Mouse (Mus musculus) monocyte, adult 2 months (primary cell): ENCODE results near the gene Siglec1.
"Not testable (repeated sequence)": the region's sequence is repeated elsewhere in the genome, so short reads cannot be mapped to it uniquely, and the experiment has no call there.

Experiments
- DNase-seq, 2 experiments: peaks; one replicate each; pipeline ENCODE4 v3.0.0; 2022; ENCODE audit warnings: low spot score in 2 of 2, low read depth in 1 of 2

Siglec1 gene

DNA sequence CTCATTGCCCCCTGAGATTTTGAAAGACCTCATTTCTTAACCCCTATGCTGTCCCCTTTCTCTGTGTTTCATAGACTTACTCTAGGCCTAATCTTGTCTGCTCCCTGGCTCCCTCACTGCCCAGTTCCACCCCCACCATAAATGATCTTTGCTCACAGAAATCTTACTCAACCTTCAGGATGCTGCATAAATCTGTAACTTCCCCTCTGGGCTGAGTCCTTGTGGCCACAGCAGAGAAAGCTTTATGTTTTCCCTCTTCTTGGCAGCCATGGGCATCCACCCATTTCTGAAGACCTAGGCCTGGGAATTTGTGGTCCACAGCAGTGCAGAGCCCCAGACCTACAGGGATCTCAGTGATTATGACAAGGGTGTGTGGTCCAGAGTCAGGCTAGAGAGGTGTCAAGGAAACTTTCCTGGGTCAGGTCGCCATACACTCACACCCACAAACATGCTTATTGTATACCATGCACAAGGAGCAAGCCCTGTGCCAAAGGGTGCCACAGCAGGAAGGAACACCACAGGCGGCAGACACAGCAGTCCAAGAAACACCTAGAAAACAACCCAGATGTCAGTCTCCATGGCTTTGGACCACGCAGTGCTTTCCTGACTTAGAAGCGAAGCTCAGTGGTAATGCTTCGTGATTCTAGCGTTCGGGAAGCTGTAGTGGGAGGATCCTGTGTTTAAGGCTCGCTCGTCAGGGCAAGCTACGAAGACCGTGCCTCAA, at the start of gene Siglec1:
Gene Siglec1 (minus strand): TSS at position 99 of the 724 bp plus-strand sequence.
- no peak for DNase-seq

DNA sequence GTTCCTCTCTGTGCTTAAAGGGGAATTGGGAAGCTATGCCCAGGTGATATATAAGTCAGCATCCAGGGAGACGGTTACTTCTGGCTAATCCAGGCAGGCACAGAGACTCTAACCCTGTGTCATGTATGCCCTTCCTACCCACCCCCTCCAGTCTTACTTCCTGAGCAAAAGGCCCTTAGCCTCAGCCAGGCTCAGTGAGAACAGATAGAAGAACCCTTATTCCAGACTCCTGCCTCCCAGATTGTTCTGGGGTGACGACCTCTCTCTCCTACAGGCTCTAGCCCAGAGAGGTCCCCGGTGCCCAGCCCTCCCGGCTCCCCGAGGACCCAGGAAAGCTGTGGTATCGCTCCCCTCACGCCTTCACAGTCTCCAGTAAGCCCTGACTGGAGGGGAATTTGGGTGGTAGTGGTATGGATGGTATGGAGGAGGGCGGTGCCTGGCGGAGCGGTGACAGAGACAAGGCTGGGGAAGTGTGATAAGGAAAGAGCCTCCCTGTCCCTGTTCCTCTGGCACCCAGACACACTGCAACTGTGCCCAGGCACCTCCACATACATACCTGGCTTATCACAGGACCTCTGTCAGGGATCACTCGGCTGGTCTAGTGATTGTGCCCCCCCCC, 49.1 kb upstream of the Siglec1 start:
- no peak for DNase-seq

GRCm38 (mm10) chr2:131134826-131135400, 48.3 kb upstream of the Siglec1 start:
- DNase-seq: no peak

DNA sequence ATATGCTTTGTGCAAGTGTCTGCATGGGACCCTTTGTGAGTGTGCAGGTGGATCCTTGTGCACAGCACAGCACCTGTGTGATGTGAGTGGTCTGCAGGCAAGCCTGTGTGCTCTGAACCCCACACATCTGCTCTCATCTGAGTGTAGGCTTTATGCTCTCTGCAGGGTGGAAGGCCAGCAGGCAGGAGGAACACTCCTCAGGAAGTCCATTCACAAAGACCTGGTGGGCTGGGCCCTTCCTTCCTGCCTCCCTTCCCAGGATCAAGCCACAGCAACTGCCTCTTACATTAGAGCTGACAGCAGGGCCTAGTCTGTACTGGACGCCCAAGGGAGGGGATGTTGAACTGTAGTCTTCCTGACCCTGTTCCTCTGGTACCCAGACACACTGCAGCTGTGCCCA, 47.8 kb upstream of the Siglec1 start:
- DNase-seq: no peak

GRCm38 (mm10) chr2:131132930-131133547, 46.5 kb upstream of the Siglec1 start, which contains the start of gene Gm11037:
Gene Gm11037 (plus strand): TSS chr2:131133497.
- no peak for DNase-seq

- DNase-seq: no peak
Measured at GRCm38 (mm10) chr2:131132111-131132888, 45.7 kb upstream of the Siglec1 start.

DNA sequence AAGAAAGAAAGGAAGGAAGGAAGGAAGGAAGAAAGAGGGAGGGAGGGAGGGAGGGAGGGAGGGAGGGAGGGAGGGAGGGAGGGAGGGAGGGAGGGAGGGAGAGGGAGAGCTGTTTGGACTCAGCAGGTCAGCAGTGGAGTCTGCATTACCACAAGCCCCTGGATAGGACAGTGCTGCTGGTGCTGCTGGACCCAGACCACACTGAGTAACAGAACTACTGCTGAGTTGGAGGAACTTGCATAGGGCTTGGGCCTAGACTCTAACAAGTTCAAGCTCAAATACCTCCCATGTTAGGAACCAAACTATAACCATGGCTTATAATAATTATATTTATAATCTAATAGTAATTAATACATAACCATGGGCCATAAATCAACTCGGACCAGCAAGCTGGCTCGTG, 44.3 kb upstream of the Siglec1 start:
- DNase-seq: no peak

DNA sequence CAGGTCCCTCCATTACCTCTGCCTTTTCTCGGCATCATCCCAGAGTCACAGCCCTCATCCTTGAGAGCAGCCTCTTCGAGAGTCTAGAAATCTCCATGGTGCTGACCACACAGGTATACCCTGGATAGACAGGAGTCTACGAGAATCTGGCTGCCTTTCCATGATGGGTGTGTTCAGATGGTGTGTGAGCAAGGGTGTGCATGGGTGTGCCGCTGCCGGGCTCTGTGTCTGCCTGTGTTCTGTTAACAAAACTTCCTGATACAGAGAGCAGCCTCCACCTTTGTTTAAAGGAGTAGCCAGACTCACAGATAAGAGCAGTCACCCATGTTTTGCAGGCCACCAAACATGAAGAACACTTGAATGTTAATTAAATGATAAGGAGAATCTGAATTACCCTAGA, 43.3 kb upstream of the Siglec1 start:
- DNase-seq: no peak

DNA sequence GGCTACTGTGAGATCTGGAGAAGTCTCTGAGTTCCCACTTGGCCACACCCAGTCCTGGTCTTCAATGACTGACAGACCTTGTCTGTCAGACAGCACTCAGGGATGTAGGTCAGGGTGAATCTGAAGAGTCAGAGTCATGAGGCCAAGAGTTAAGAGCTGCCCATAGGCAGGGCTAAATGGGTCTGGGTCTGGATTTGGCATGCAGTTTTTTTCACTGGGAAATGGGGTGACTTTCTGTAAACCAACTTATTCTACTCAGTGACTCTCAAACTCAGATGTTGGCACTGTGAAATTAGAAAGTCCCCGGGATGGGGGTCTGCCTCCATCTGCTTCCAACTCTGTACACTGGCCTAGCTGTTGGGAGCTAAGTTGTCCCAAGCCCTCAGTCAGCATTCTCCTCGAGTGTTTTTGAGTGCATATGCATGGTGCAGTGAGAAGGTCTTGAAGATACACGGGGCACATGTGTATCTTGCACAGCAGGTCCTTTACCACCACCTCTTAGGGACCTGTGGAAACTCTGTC, 42.1 kb upstream of the Siglec1 start:
- DNase-seq: no peak

- no peak for DNase-seq
Measured at GRCm38 (mm10) chr2:131128211-131128610, 41.6 kb upstream of the Siglec1 start.

- DNase-seq: no peak
Measured at GRCm38 (mm10) chr2:131127161-131127730, 40.7 kb upstream of the Siglec1 start, which contains the start of gene Hspa12b. Gene Hspa12b (plus strand): TSS chr2:131127280.

DNA sequence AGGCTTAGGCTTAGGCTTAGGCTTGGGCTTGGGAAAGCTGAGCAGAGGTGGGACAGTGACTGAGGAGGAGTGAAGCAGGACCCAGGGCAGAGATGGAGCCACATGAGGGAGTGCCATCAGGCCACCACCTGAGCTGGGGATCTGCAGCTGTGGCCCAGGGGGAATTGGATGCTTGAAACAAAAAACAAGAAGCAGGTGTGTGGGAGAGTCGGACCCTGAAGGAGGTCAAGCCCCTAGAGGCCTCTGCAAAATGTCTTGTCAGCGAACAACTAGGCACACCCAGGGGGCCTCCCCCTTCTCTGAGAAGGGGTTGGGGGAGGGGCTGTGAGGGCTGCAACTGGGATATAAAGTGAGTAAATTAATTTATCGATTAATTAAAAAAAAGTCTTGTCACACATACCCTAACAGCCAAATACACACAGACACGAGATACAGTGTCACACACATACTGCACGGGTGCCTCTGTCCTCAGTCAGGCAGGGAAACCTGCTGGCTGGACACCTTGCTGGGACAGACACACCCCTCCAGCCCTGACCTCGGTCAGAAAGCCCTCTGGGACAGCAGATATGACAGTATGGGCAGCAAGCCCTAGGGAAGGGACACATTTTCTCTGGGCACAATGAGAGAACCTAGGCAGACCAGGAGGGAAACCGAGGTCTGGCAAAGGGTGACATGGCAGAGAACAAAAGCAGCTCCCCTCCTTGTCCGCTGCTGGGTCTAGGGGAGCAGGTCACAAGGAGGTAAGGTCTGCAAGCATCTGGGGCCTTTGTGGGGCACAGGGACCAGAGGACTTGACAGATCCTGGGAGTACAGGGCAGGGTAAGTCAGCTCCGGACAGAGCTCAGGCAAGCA, 39.6 kb upstream of the Siglec1 start:
- no peak for DNase-seq

GRCm38 (mm10) chr2:131125157-131125963, 38.8 kb upstream of the Siglec1 start:
- DNase-seq: no peak

GRCm38 (mm10) chr2:131124166-131124565, 37.6 kb upstream of the Siglec1 start:
- no peak for DNase-seq

- no peak for DNase-seq
Measured at GRCm38 (mm10) chr2:131118968-131119574, 32.5 kb upstream of the Siglec1 start.

DNA sequence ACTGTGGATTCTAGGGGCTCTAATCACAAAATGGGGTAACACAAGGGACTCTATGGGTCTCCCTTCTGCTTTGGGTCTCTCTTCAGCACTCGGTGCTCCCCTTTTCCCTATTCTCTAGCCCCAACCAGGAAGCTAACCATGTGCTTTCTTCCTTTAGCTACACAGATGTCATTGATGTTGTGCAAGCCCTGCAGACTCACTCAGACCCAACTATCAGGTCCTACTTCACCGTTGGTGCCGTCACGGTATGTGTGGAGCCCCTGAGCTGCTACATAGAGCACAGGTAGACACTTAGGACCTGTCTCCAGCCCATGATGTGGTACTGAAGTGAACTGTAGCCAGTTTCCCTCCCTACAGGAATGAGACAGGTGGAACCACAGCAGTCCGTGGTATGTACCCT, 19.4 kb upstream of the Siglec1 start:
- DNase-seq: no peak

GRCm38 (mm10) chr2:131105061-131105460, 18.5 kb upstream of the Siglec1 start:
- not testable (repeated sequence) for DNase-seq

GRCm38 (mm10) chr2:131104021-131104420, 17.5 kb upstream of the Siglec1 start:
- DNase-seq: no peak
